Mouse (Mus musculus): ENCODE measurements around the gene Dnali1.

DNA sequence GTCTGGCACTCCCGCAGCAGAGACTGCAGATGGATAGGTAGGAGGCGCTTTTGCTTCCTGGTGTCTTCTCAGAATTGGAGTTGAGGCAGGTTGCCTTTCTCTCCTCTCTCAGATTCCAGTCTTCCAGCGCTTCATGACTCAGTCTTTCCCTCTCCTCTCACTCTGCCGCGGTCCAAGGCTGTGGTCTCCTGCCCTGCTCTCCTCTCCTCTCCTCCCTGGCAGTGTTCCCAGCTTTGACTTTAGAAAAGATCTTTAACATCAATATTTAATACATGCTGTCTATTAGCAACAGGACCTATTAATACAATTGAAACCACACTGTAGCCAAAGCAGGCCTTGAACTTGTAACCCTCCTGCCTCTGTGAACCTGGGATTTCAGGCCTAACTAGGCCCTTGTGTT, 30.6 kb upstream of the Dnali1 start:
- no peak for TF ChIP-seq MYOG (IDR thresholded peaks at IDR 0.05; ENCODE audit: control insufficient read depth, extremely low read depth, insufficient read length)
- TF ChIP-seq MYOD1 (IDR thresholded peaks at IDR 0.05; ENCODE audit: control insufficient read depth, insufficient read length, low read depth): no peak
- TF ChIP-seq CTCF (IDR thresholded peaks at IDR 0.05; ENCODE audit: control insufficient read depth, insufficient read depth, insufficient read length): no peak
- no peak for TF ChIP-seq MAX (IDR thresholded peaks at IDR 0.05)
- TF ChIP-seq USF1 (IDR thresholded peaks at IDR 0.05; ENCODE audit: low read depth): no peak
- no peak for TF ChIP-seq CEBPB (IDR thresholded peaks at IDR 0.05; ENCODE audit: low read depth)
- TF ChIP-seq FOSL1 (IDR thresholded peaks at IDR 0.05; ENCODE audit: insufficient read depth, low read length, poor library complexity, severe bottlenecking): no peak

All from C2C12 (cell line).